Mouse (Mus musculus): Measurements from ENCODE around the gene Uhmk1.

- TF ChIP-seq HCFC1 (IDR thresholded peaks at IDR 0.05; ENCODE audit: borderline replicate concordance, insufficient read depth, low read length) (no peak), MAFK (IDR thresholded peaks at IDR 0.05; ENCODE audit: insufficient read depth, low read depth, low read length) (no peak)
Observed at GRCm38 (mm10) chr1:170245016-170245415, 29.8 kb upstream of the Uhmk1 start.
